Mouse (Mus musculus): ENCODE data around the gene Ubac2. TPM values are rescaled to one million over a fixed set of nuclear protein-coding genes. Genes with fewer than 3 reads are reported as not detected.
A peak's percentile ranks its signal among the peaks of the same experiment; 100 is the strongest.
"Not testable (repeated sequence)": the region's sequence is repeated elsewhere in the genome, so short reads cannot be mapped to it uniquely, and the experiment has no call there.

Gene Ubac2
- 90.1 and 102 TPM in 2 replicates for polyA plus RNA-seq (2015; fragmentation: Nextera tagmentation; extraction: Ambion mirVana)

DNA sequence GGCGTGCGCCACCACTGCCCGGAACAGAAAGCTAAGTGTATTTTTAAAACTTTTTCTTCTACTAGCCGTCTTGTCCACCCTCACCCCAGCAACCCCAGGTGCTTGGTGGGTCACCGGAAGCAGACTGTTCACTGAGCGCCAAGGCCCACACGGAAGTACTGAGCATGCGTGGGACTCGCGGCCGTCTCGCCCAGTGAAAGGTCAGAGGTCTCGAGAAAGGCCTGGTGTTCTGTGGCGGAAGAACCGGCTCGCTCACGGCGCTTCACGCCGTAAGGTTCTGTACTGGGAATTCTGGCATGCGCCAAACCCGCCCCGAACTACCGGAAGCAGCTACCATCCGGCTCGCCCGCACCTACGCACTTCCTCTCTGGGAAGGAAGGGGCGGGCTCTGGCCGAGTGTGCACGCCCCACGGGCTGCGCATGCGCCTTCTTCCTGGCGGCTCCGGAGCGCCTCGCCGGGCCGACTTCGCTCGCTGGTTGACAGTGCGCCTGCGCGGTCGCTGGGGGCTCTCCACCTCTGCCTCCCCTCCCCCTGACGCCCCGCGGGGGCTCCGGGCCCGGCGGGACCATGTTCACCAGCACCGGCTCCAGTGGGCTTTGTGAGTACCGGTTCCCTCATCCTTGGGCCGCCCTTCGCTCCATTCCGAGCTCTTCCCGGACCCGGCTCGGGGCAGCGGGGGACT, at the start of gene Ubac2:
Gene Ubac2 (plus strand): TSS at position 445 of the 683 bp plus-strand sequence.
- DNase-seq (ENCODE audit: low spot score): peak; percentile 99

GRCm38 (mm10) chr14:121829816-121830442, 48.5 kb upstream of the Ubac2 start:
- peak; percentile 81 for DNase-seq (ENCODE audit: low spot score)

DNA sequence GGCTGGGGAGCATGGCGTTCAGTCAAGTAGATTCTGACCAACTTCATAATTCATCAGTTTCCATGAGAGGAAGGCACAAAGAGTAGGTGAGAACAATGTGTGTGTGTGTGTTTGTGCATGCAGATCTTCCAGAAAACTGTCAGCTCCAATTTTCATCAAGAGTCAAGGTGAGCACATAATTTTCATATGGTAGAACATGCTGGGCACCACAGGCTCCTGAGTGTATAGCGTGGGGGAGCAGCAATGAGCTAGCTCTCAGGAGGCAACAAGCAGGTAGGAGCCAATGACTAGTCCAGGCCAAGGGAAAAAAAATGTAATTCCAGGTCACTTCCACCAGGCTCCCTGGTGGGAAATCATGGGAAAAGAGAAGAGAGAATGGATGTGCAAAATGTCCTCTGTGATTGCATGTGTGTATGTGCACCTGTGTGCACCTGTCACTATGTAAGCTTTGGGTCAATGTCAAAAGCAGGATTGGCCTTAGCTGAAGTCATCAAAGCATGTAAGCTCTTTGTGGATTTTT, 45.4 kb upstream of the Ubac2 start:
- DNase-seq (ENCODE audit: low spot score): no peak

DNA sequence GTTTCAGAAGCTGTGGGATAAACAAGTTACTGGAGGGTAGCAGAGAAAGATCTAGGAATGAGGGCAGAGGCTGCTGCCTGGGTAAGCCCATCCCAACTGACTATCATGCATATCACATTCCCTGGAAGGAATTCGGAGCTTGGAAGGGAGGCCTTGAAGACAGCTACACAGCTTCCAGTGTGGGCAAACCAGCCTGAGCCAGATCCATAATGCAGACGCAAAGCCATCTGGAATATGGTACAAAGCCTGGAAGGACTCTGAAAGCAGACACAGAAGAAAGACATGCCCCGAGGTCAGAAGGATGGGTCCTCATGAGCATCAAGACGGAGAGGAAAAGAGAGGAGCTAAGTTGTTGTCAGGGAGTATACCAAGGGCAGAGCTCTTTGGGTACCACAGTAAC, 40.3 kb upstream of the Ubac2 start:
- no peak for DNase-seq (ENCODE audit: low spot score)

- DNase-seq (ENCODE audit: low spot score): no peak
Measured at GRCm38 (mm10) chr14:121840217-121840616, 38.2 kb upstream of the Ubac2 start.

DNA sequence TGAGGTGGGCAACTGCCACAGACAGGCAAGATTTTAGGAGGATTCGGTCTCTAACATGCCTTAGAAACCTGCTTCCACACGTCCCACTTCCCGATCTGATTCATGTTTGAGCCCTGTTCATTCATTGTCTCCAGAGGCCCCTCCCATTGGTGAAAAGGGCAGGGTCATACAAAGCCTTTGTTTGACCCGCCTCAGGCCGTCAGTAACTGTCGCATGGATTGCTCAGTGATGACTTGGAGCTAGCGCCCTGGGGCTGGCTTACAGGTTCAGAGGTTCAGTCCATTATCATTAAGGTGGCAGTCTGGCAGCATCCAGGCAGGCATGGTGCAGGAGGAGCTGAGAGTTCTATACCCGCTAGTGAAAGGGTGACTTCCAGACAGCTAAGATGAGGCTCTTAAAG, 33.9 kb upstream of the Ubac2 start:
- DNase-seq (ENCODE audit: low spot score): no peak

DNA sequence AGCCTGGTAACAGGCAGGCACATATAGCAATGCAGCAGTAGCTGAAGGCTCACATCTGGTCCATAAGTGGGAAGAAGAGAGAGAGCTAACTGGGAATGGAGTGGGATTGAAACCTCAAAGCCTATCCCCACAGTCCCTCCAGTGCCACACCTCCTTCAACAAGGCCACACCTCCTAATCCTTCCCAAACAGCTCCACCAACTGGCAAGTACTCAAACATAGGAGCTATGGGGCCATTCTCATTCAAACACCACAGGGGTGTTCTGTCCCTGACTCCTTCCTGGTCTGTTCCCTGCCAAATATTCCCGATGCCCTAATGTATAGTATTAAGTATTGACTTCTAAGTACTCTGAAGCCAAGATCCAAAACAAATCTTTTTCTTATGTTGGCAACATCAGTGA, 27.2 kb upstream of the Ubac2 start:
- no peak for DNase-seq (ENCODE audit: low spot score)

GRCm38 (mm10) chr14:121852531-121852930, 25.9 kb upstream of the Ubac2 start:
- DNase-seq (ENCODE audit: low spot score): no peak

GRCm38 (mm10) chr14:121865162-121865561, 13.3 kb upstream of the Ubac2 start:
- peak; percentile 83 for DNase-seq (ENCODE audit: low spot score)

DNA sequence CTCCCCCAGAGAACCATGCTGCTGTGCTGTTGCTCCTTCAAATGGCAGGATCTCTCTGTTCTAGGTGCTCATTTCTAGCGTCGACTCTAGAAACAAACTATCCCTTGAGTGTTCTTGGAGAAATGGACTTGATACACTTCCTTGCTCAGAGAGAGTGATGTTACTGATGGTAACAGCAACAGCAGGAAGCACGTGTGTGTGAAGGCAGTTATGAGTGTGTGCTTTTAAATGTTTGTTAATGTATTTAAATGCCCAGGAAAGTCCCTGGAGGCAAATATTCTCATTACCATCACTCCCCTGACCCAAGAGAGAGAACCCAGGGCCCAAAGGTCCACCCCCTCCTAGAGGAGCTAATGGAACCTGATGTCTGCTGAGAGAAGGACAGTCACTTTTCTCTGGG, 11.8 kb upstream of the Ubac2 start:
- DNase-seq (ENCODE audit: low spot score): no peak

- no peak for DNase-seq (ENCODE audit: low spot score)
Measured at GRCm38 (mm10) chr14:121869111-121869510, 9.3 kb upstream of the Ubac2 start.

DNA sequence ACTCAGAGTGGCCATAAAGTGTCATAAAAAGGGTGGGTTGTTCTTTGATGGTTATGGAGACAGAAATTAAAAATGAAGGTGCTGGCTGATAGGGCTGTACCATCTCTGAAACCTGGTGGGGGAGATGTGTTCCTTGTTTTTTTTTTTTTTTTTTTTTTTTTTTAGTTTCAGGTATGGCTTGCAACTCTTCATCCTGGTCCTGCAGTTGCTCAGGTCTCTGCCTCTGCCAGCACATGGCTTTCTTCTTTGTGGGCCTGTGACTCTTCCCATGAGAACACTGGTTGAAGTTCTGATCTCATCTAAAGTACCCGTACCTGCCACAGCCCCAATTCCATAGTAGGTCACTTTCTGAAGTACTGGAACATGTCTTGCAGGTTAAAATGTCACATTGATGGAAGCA, 5.7 kb upstream of the Ubac2 start:
- DNase-seq (ENCODE audit: low spot score): no peak

DNA sequence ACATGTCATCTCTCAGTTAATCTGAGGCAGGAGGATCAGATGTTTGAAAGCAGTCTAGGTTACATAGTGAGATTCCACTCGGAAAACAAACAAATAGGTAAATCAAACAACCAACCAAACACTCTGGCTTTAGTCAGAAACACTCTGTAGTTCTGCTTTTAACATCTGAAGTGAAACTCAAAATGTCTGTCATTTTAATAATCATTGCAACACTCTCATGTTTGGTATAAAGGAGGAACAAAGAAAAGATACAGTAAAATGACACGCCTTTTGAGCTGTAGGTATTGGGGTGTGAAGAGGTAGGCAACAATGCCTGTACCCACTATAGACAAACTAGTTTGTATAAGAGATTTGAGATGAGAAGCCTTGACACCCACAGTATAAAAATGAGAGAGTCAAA, 5.2 kb upstream of the Ubac2 start:
- DNase-seq (ENCODE audit: low spot score): no peak

DNA sequence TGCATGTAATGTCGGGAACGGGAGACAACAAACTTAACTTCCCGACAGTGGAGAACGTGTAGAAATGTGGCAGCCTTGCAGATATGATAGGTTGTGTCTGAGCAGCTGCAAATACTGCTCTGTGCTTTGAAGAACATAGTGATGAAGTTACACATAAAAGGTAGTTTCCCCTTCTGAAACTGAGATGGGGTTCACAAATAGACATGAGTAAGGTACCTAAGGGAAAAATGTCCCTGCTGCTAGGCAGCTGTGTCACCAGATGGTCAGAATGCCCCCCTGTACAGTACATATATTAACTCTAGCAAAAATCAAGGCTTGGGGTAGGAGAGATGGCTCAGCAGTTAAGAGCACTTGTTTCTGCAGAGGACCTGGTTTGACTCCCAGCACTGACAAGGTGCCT, 4.8 kb upstream of the Ubac2 start:
- DNase-seq (ENCODE audit: low spot score): no peak

GRCm38 (mm10) chr14:121876190-121876589, 2.2 kb upstream of the Ubac2 start:
- DNase-seq (ENCODE audit: low spot score): not testable (repeated sequence)

DNA sequence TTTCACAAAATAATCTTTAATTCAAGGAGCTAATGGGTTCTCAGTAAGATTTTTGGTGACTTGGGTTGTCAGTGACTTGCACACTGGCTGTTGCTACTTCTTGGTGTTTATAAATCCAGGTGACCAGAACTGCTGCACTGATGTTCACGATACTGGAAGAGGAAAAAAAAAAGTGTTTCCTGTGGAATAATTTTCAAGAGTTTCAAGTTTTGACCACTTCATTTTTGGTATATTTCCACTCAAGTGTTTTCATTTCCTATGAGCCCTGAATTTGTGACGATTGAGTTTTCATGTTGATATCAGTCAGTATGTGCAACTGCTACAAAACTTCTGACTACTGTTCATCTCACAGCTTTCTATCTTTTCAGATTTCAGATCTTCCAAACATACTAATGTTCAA, 1.6 kb upstream of the Ubac2 start:
- no peak for DNase-seq (ENCODE audit: low spot score)

DNA sequence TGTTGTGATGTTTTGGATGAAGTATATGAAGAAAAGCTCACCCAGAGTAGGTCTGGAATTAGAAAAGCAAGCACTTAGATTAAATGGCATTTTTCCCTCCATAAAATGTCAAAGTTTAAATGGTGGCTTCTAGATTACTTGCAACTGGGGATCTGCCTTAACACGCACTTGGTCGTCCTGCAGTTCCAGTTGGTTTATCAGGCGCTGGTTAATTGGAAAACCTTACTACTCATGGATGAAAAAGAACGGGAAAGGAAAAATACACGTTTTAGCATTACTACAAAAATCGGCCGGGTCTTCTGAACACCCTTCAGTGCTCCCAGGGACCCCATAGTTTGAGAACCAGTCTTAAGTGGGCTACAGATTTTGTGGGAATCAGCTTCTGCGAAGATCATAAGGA, 780 bp upstream of the Ubac2 start:
- DNase-seq (ENCODE audit: low spot score): no peak

- DNase-seq (ENCODE audit: low spot score): no peak
Measured at GRCm38 (mm10) chr14:121878859-121879206, 413 bp downstream of the Ubac2 start.

DNA sequence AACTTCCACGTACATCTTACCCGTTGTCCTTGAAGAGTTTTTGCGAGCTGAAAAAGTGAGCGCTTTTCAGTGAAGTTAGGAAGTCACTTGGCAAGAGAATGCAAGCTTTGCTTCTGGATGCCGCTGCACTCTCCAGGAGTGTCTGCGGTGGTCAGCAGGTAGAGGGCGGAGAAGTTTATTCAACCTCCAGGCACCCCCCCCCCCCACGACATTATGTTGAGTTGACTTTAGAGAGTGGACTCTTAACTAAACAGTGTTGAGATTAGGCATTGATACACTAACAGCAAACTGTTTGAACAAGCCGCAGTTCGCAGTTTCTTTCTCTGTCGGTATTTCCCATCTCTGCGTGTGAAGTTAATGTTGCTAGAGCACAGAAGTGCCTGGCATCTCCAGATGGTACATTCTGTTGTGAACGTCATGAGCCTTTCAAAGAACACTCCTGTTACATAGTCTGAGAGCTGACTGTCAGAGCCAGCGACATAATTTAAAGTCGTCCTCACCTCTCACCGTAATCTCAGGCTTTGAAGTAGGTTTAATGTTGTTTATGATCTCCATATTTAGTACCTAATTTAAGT, 933 bp downstream of the Ubac2 start:
- DNase-seq (ENCODE audit: low spot score): peak; percentile 71

GRCm38 (mm10) chr14:121881211-121881610, 2.8 kb downstream of the Ubac2 start:
- DNase-seq (ENCODE audit: low spot score): peak; percentile 70

- no peak for DNase-seq (ENCODE audit: low spot score)
Measured at GRCm38 (mm10) chr14:121884150-121884797, 5.9 kb downstream of the Ubac2 start.

DNA sequence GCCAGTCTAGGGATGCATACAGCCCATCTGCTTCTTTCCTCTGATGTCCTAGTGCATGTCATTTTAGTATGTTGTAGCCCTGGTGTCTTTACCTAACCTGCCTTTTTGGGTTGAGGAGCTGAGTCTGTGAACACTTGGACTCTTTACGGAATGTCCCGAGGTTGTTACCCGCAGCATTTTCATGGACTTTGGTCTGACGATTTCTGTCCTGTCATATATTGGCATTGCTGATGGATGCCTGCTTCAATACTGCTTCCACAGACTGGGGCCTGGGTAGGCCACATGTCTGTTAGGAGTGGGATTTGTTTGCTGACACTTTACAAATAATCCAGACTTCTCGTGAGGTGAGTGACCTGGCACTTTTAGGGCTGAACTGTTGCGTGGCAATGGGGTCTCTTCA, 15.3 kb downstream of the Ubac2 start:
- DNase-seq (ENCODE audit: low spot score): no peak
